In genomic region chr11:103425031-103425430, GRCm38 (mm10) we compare ENCODE assay signal across 21 mouse cellular contexts. TPM values are rescaled to one million over a fixed set of nuclear protein-coding genes. Genes with fewer than 3 reads are reported as not detected.
DNase-seq lines count a peak whose midpoint lies in the region; ATAC-seq and TF ChIP-seq lines count a peak whose summit lies in the region.
"Had no signal": no experiment of that assay in that cellular context is flagged by ENCODE, and none has a peak within 500 bp of the region (broad histone marks: within the 10 kb centered on the region; RNA-seq: fewer than 3 reads in every experiment).

No protein-coding gene starts in this region.

- no peak overlapping the region for H3K4me3 ChIP-seq in liver, postnatal 0 days (ENCODE audit: low read depth, low read length)
- no peak overlapping the region for H3K4me3 ChIP-seq in liver, embryonic 11.5 days (ENCODE audit: low read depth, low read length)
- H3K4me3 ChIP-seq in hindbrain, embryonic 11.5 days (ENCODE audit: low read depth, low read length): no peak overlapping the region
- H3K4me3 ChIP-seq: embryonic facial prominence, embryonic 12.5 days; hindbrain, embryonic 13.5 days; kidney, embryonic 15.5 days; neural tube, embryonic 13.5 days had no signal

- H3K4me2 ChIP-seq in liver, postnatal 0 days (ENCODE audit: low read depth, low read length): no peak overlapping the region
- H3K4me2 ChIP-seq in liver, embryonic 11.5 days: no peak overlapping the region
- H3K4me2 ChIP-seq in hindbrain, embryonic 11.5 days (replicated peaks; ENCODE audit: low read depth, low read length): no peak overlapping the region
- H3K4me2 ChIP-seq: embryonic facial prominence, embryonic 12.5 days; hindbrain, embryonic 13.5 days; kidney, embryonic 15.5 days; midbrain, embryonic 11.5 days; neural tube, embryonic 13.5 days had no signal

- H3K9ac ChIP-seq in liver, postnatal 0 days (replicated peaks): no peak overlapping the region
- no peak overlapping the region for H3K9ac ChIP-seq in liver, embryonic 11.5 days (ENCODE audit: low read depth, low read length)
- no peak overlapping the region for H3K9ac ChIP-seq in hindbrain, embryonic 11.5 days (ENCODE audit: low read depth, low read length)
- H3K9ac ChIP-seq: embryonic facial prominence, embryonic 12.5 days; hindbrain, embryonic 13.5 days; kidney, embryonic 15.5 days; liver, embryonic 14.5 days; neural tube, embryonic 13.5 days had no signal

- no peak overlapping the region for H3K27ac ChIP-seq in liver, postnatal 0 days (ENCODE audit: low read depth)
- H3K27ac ChIP-seq in liver, embryonic 11.5 days (ENCODE audit: low read depth, low read length): no peak overlapping the region
- no peak overlapping the region for H3K27ac ChIP-seq in hindbrain, embryonic 11.5 days (ENCODE audit: low read depth, low read length)
- H3K27ac ChIP-seq: embryonic facial prominence, embryonic 12.5 days; hindbrain, embryonic 13.5 days; kidney, embryonic 15.5 days; liver, embryonic 14.5 days; neural tube, embryonic 13.5 days; stomach, postnatal 0 days had no signal

- no peaks in the 10 kb centered on the region for H3K4me1 ChIP-seq in liver, postnatal 0 days (ENCODE audit: insufficient read depth)
- no peaks in the 10 kb centered on the region for H3K4me1 ChIP-seq in liver, embryonic 11.5 days (replicated peaks; ENCODE audit: control insufficient read depth, insufficient read depth, low read length)
- H3K4me1 ChIP-seq in hindbrain, embryonic 11.5 days (replicated peaks; ENCODE audit: control insufficient read depth, insufficient read depth, low read length): no peaks in the 10 kb centered on the region
- H3K4me1 ChIP-seq: embryonic facial prominence, embryonic 12.5 days; hindbrain, embryonic 13.5 days; kidney, embryonic 15.5 days; neural tube, embryonic 13.5 days had no signal

- H3K9me3 ChIP-seq in liver, postnatal 0 days (ENCODE audit: low read length): no peaks in the 10 kb centered on the region
- H3K9me3 ChIP-seq in liver, embryonic 11.5 days (ENCODE audit: control insufficient read depth, low read length): no peaks in the 10 kb centered on the region
- H3K9me3 ChIP-seq in hindbrain, embryonic 11.5 days (ENCODE audit: control insufficient read depth, low read length): no peaks in the 10 kb centered on the region
- H3K9me3 ChIP-seq: embryonic facial prominence, embryonic 12.5 days; hindbrain, embryonic 13.5 days; kidney, embryonic 15.5 days; neural tube, embryonic 13.5 days had no signal

- peak; percentile 26 for DNase-seq in liver, postnatal 0 days
- DNase-seq in liver, embryonic 11.5 days (ENCODE audit: low spot score): no peak
- peak; percentile 24 for DNase-seq in CD4-positive helper T cell, adult 2 months (ENCODE audit: low read depth, low spot score)
- DNase-seq in R1 (ENCODE audit: low read depth, low spot score): peak; percentile 61
- peak; percentile 25 for DNase-seq in naive thymus-derived CD4-positive, alpha-beta T cell, adult 2 months (ENCODE audit: low read depth)
- DNase-seq in hindbrain, embryonic 11.5 days (ENCODE audit: low spot score): no peak
- no peak for DNase-seq in adrenal gland, postnatal 36 days
- DNase-seq: cerebellum, adult 9-10 months; heart, adult 18-20 months; lung, postnatal 36 days; right cerebral cortex, postnatal 14 days had no signal

- no peaks in the 10 kb centered on the region for H3K36me3 ChIP-seq in liver, postnatal 0 days (replicated peaks; ENCODE audit: insufficient read depth, low read length)
- no peaks in the 10 kb centered on the region for H3K36me3 ChIP-seq in liver, embryonic 11.5 days (ENCODE audit: control insufficient read depth, insufficient read depth, low read length)
- no peaks in the 10 kb centered on the region for H3K36me3 ChIP-seq in hindbrain, embryonic 11.5 days (ENCODE audit: control insufficient read depth, insufficient read depth, low read length)
- H3K36me3 ChIP-seq: embryonic facial prominence, embryonic 12.5 days; hindbrain, embryonic 13.5 days; kidney, embryonic 15.5 days; neural tube, embryonic 13.5 days had no signal

- TF ChIP-seq EP300 in liver, postnatal 0 days (IDR thresholded peaks at IDR 0.05; ENCODE audit: low read depth): no peak

- TF ChIP-seq CTCF in liver, postnatal 0 days (IDR thresholded peaks at IDR 0.05; ENCODE audit: low read depth): no peak

- no peaks in the 10 kb centered on the region for H3K27me3 ChIP-seq in liver, postnatal 0 days (ENCODE audit: insufficient read depth, low read length)
- H3K27me3 ChIP-seq in liver, embryonic 11.5 days (replicated peaks; ENCODE audit: control insufficient read depth, insufficient read depth, low read length): no peaks in the 10 kb centered on the region
- H3K27me3 ChIP-seq in hindbrain, embryonic 11.5 days (ENCODE audit: control insufficient read depth, insufficient read depth, low read length): no peaks in the 10 kb centered on the region
- H3K27me3 ChIP-seq: embryonic facial prominence, embryonic 12.5 days; hindbrain, embryonic 13.5 days; kidney, embryonic 15.5 days; neural tube, embryonic 13.5 days had no signal

- ATAC-seq in liver, postnatal 0 days: no peak
- ATAC-seq in liver, embryonic 11.5 days (replicated peaks; ENCODE audit: low FRiP score): no peak
- no peak for ATAC-seq in hindbrain, embryonic 11.5 days (ENCODE audit: low FRiP score)
- ATAC-seq: forebrain, embryonic 16.5 days; intestine, embryonic 16.5 days; Patski had no signal

- 18% methylated on average over 5 of the region's 5 CpGs for WGBS in liver, postnatal 0 days (ENCODE audit: insufficient replicate concordance)
- WGBS in liver, embryonic 11.5 days: 15% methylated on average over 5 of the region's 5 CpGs
- 38% methylated on average over 5 of the region's 5 CpGs for WGBS in hindbrain, embryonic 11.5 days

RNA-seq across cellular contexts. Expression of gene Plekhm1, which starts 12.5 kb away (rescaled TPM):
- 2.1 and 2.3 TPM in 2 replicates for polyA plus RNA-seq in liver, postnatal 0 days (2015; fragmentation: Nextera tagmentation; extraction: Ambion mirVana)
- polyA plus RNA-seq in liver, embryonic 11.5 days (2014; fragmentation: Nextera tagmentation; extraction: Ambion mirVana): 7.6 and 9.1 TPM in 2 replicates
- polyA plus RNA-seq in hindbrain, embryonic 11.5 days (2014; fragmentation: Nextera tagmentation; extraction: Ambion mirVana): 7.2 and 7.3 TPM in 2 replicates
- 10 to 100 TPM; 20.1 to 21.5 TPM for total RNA-seq in adrenal gland, postnatal 36 days (2021)

Comparison
In these comparisons a context has a peak if more than half of its experiments do, and no peak if none do; other contexts are left out.
1. DNase-seq: peak in liver, postnatal 0 days (single experiment), CD4-positive helper T cell, adult 2 months (single experiment), R1 (single experiment) and naive thymus-derived CD4-positive, alpha-beta T cell, adult 2 months (single experiment); none in liver, embryonic 11.5 days (single experiment), hindbrain, embryonic 11.5 days (single experiment) and adrenal gland, postnatal 36 days (0 of 2).